Mouse (Mus musculus) limb, embryonic 13.5 days (tissue): Measurements from ENCODE around the gene Anapc1. TPM values are rescaled to one million over a fixed set of nuclear protein-coding genes. Genes with fewer than 3 reads are reported as not detected.

ENCODE experiments used
- ATAC-seq: fragments of 200-750 bp; cut with Nextera tagmentation; 2 replicates; pipeline ENCODE4 v1.8.0; 2017; ENCODE audit warnings: low read depth, moderate number of reproducible peaks, moderate TSS enrichment; ENCODE audit not compliant: low FRiP score
- H3K27ac ChIP-seq: fragments of 300-500 bp; sonication (generic); 2 replicates; pipeline ENCODE4 v1.5.1; 2015; ENCODE audit warnings: inconsistent platforms, mild to moderate bottlenecking, moderate library complexity
- H3K27me3 ChIP-seq: fragments of 300-500 bp; sonication (generic); 2 replicates; pipeline ENCODE4 v1.6.1; 2015; ENCODE audit warnings: mild to moderate bottlenecking, inconsistent platforms
- H3K36me3 ChIP-seq: fragments of 300-500 bp; sonication (generic); 2 replicates; pipeline ENCODE4 v1.6.1; 2015; ENCODE audit warnings: inconsistent platforms, mild to moderate bottlenecking, moderate library complexity
- H3K4me1 ChIP-seq: fragments of 300-500 bp; sonication (generic); 2 replicates; pipeline ENCODE4 v1.6.1; 2015; ENCODE audit warnings: inconsistent platforms
- H3K4me2 ChIP-seq: fragments of 300-500 bp; sonication (generic); replicated peaks from 2 replicates; pipeline ENCODE4 v1.6.1; 2015; ENCODE audit warnings: inconsistent platforms, mild to moderate bottlenecking, moderate library complexity
- H3K4me3 ChIP-seq: fragments of 300-500 bp; sonication (generic); 2 replicates; pipeline ENCODE4 v1.5.1; 2015; ENCODE audit warnings: moderate library complexity, mild to moderate bottlenecking, inconsistent platforms
- H3K9ac ChIP-seq: fragments of 300-500 bp; sonication (generic); 2 replicates; pipeline ENCODE4 v1.6.1; 2015; ENCODE audit warnings: mild to moderate bottlenecking, inconsistent platforms
- H3K9me3 ChIP-seq: fragments of 300-500 bp; sonication (generic); 2 replicates; pipeline ENCODE4 v1.6.1; 2016; ENCODE audit warnings: inconsistent platforms
- WGBS: fragments of 180-500 bp; shearing (Covaris S2); methylation state at CpG from one replicate; pipeline ENCODE4 v1.1.7; 2015; 5-methylcytosine and 5-hydroxymethylcytosine counted together
- polyA plus RNA-seq: library from polyadenylated mRNA; unstranded; fragments of >200 nt; fragmentation: Nextera tagmentation; extraction: Ambion mirVana; gene quantifications from 2 replicates; pipeline ENCODE4 v1.2.1, GENCODE M21; 2015

The Anapc1 gene
- polyA plus RNA-seq, 1 experiment from 2014 or later, result 73.0 TPM

GRCm38 (mm10) chr2:128601534-128601933 is 85.7 kb downstream of the Anapc1 start:
- no peak overlapping the region for H3K9ac ChIP-seq
- H3K4me3 ChIP-seq, result no peak overlapping the region
- H3K27me3 ChIP-seq, result no peaks in the 10 kb centered on the region
- no peak overlapping the region for H3K4me2 ChIP-seq
- H3K4me1 ChIP-seq, result no peaks in the 10 kb centered on the region
- no peak overlapping the region for H3K27ac ChIP-seq
- H3K36me3 ChIP-seq, result no peaks in the 10 kb centered on the region
- 0 out of 2 replicates have a peak, but pooled peaks cover 7% of the 10 kb centered on the region for H3K9me3 ChIP-seq
- 26% methylated on average over 2 of the region's 2 CpGs for WGBS
- no peak for ATAC-seq

GRCm38 (mm10) chr2:128592301-128592700 is 94.9 kb downstream of the Anapc1 start:
- Histone ChIP-seq H3K27ac (no peak overlapping the region), H3K9me3 (no peaks in the 10 kb centered on the region), H3K27me3 (no peaks in the 10 kb centered on the region), H3K36me3 (no peaks in the 10 kb centered on the region), H3K4me3 (no peak overlapping the region), H3K9ac (no peak overlapping the region), H3K4me1 (no peaks in the 10 kb centered on the region), H3K4me2 (no peak overlapping the region)
- ATAC-seq, result no peak
- WGBS, result 90% methylated on average over 7 of the region's 7 CpGs

- WGBS, result 86% methylated on average over 3 of the region's 3 CpGs
- Histone ChIP-seq H3K36me3 (no peaks in the 10 kb centered on the region), H3K4me1 (no peaks in the 10 kb centered on the region), H3K27ac (no peak within 1 kb of the TSS), H3K4me3 (no peak within 1 kb of the TSS), H3K4me2 (no peak within 1 kb of the TSS), H3K9ac (no peak within 1 kb of the TSS), H3K9me3 (no peaks in the 10 kb centered on the region), H3K27me3 (no peaks in the 10 kb centered on the region)
- no peak for ATAC-seq
Measured at GRCm38 (mm10) chr2:128590909-128591308, 96.3 kb downstream of the Anapc1 start, which contains the start of gene Spdye4c. Spdye4c (plus strand) TSS chr2:128591209.

- Histone ChIP-seq H3K27me3 (no peaks in the 10 kb centered on the region), H3K4me1 (no peaks in the 10 kb centered on the region), H3K9ac (no peak overlapping the region), H3K4me3 (no peak overlapping the region), H3K27ac (no peak overlapping the region), H3K36me3 (no peaks in the 10 kb centered on the region), H3K9me3 (no peaks in the 10 kb centered on the region), H3K4me2 (no peak overlapping the region)
- 39% methylated on average over 5 of the region's 5 CpGs for WGBS
- no peak for ATAC-seq
Measured at GRCm38 (mm10) chr2:128582881-128583280, 104.3 kb downstream of the Anapc1 start.

- no peak overlapping the region for H3K4me2 ChIP-seq
- H3K9ac ChIP-seq, result no peak overlapping the region
- H3K4me3 ChIP-seq, result no peak overlapping the region
- no peak; the same call in 1 of the 2 replicates for ATAC-seq
- H3K27me3 ChIP-seq, result no peaks in the 10 kb centered on the region
- H3K9me3 ChIP-seq, result no peaks in the 10 kb centered on the region
- H3K4me1 ChIP-seq, result no peaks in the 10 kb centered on the region
- WGBS, result 48% methylated on average over 16 of the region's 16 CpGs
- no peak overlapping the region for H3K27ac ChIP-seq
- no peaks in the 10 kb centered on the region for H3K36me3 ChIP-seq
Measured at GRCm38 (mm10) chr2:128572726-128573624, 114.2 kb downstream of the Anapc1 start.

- Histone ChIP-seq H3K36me3 (no peaks in the 10 kb centered on the region), H3K9me3 (no peaks in the 10 kb centered on the region), H3K4me3 (no peak overlapping the region), H3K27me3 (no peaks in the 10 kb centered on the region), H3K4me2 (no peak overlapping the region), H3K4me1 (peaks cover 11% of the 10 kb centered on the region), H3K9ac (no peak overlapping the region), H3K27ac (no peak overlapping the region)
- 50% methylated on average over 4 of the region's 4 CpGs for WGBS
- no peak for ATAC-seq
Measured at GRCm38 (mm10) chr2:128571001-128571400, 116.2 kb downstream of the Anapc1 start.

GRCm38 (mm10) chr2:128568490-128568889 is 118.7 kb downstream of the Anapc1 start:
- H3K4me2 ChIP-seq, result no peak overlapping the region
- H3K4me3 ChIP-seq, result no peak overlapping the region
- H3K36me3 ChIP-seq, result no peaks in the 10 kb centered on the region
- no peaks in the 10 kb centered on the region for H3K27me3 ChIP-seq
- H3K4me1 ChIP-seq, result peaks cover 17% of the 10 kb centered on the region
- H3K9ac ChIP-seq, result no peak overlapping the region
- 24% methylated on average over 4 of the region's 4 CpGs for WGBS
- H3K27ac ChIP-seq, result no peak overlapping the region
- no peaks in the 10 kb centered on the region for H3K9me3 ChIP-seq
- ATAC-seq, result no peak

- no peaks in the 10 kb centered on the region for H3K36me3 ChIP-seq
- no peak overlapping the region for H3K4me3 ChIP-seq
- H3K4me1 ChIP-seq, result peaks cover 17% of the 10 kb centered on the region
- no peak overlapping the region for H3K4me2 ChIP-seq
- no peak for ATAC-seq
- no peak overlapping the region for H3K27ac ChIP-seq
- 58% methylated on average over 6 of the region's 6 CpGs for WGBS
- H3K9ac ChIP-seq, result no peak overlapping the region
- H3K9me3 ChIP-seq, result no peaks in the 10 kb centered on the region
- no peaks in the 10 kb centered on the region for H3K27me3 ChIP-seq
Measured at GRCm38 (mm10) chr2:128568018-128568417, 119.2 kb downstream of the Anapc1 start.

- WGBS, result 65% methylated on average over 10 of the region's 10 CpGs
- peaks cover 17% of the 10 kb centered on the region for H3K4me1 ChIP-seq
- H3K9me3 ChIP-seq, result no peaks in the 10 kb centered on the region
- H3K27ac ChIP-seq, result no peak overlapping the region
- no peak overlapping the region for H3K9ac ChIP-seq
- no peak overlapping the region for H3K4me3 ChIP-seq
- H3K27me3 ChIP-seq, result no peaks in the 10 kb centered on the region
- ATAC-seq, result peak; percentile 32; the same call in 1 of the 2 replicates
- no peak overlapping the region for H3K4me2 ChIP-seq
- no peaks in the 10 kb centered on the region for H3K36me3 ChIP-seq
Measured at GRCm38 (mm10) chr2:128566304-128567147, 120.7 kb downstream of the Anapc1 start.

- Histone ChIP-seq H3K27me3 (no peaks in the 10 kb centered on the region), H3K9ac (no peak overlapping the region), H3K36me3 (no peaks in the 10 kb centered on the region), H3K9me3 (no peaks in the 10 kb centered on the region), H3K4me1 (peaks cover 17% of the 10 kb centered on the region), H3K4me3 (no peak overlapping the region), H3K27ac (no peak overlapping the region), H3K4me2 (no peak overlapping the region)
- ATAC-seq, result no peak
- 43% methylated on average over 8 of the region's 8 CpGs for WGBS
Measured at GRCm38 (mm10) chr2:128565904-128566303, 121.3 kb downstream of the Anapc1 start.

GRCm38 (mm10) chr2:128564195-128564594 is 123.0 kb downstream of the Anapc1 start:
- no peak overlapping the region for H3K4me2 ChIP-seq
- H3K9me3 ChIP-seq, result no peaks in the 10 kb centered on the region
- H3K27ac ChIP-seq, result no peak overlapping the region
- no peak overlapping the region for H3K4me3 ChIP-seq
- H3K27me3 ChIP-seq, result no peaks in the 10 kb centered on the region
- no peak for ATAC-seq
- 90% methylated on average over 3 of the region's 3 CpGs for WGBS
- H3K36me3 ChIP-seq, result no peaks in the 10 kb centered on the region
- no peak overlapping the region for H3K9ac ChIP-seq
- H3K4me1 ChIP-seq, result peaks cover 17% of the 10 kb centered on the region
